Mouse (Mus musculus): Measurements from ENCODE around the gene 1700018F24Rik. TPM values are rescaled to one million over a fixed set of nuclear protein-coding genes. Genes with fewer than 3 reads are reported as not detected.
"Not testable (repeated sequence)": the region's sequence is repeated elsewhere in the genome, so short reads cannot be mapped to it uniquely, and the experiment has no call there.

The 1700018F24Rik gene
- 0.14 and 0.15 TPM in 2 replicates for polyA plus RNA-seq (2015; fragmentation: Nextera tagmentation; extraction: Ambion mirVana)

DNA sequence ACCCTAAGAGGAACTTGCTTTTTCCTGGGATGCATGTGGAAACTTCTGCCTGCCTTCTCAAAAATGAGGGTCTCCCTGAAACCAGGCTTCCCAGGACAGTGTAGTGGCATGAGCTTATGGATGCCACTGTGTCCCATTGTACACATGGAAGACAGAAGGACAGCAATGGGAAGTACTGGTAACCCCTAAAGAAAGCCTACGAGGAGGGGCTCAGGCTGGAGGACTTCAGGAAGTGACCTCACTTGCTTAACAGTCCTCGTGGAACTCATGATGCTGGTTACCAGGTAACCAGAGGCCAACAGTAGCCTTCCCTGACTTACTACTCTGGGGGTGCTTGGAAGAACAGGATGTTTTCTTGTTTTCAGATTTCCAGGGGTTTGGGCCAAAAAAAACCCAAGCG is at the start of gene 1700018F24Rik:
TSS of gene 1700018F24Rik (plus strand) at position 301 of the 400 bp plus-strand sequence.
- H3K4me2 ChIP-seq (replicated peaks); H3K9me3 ChIP-seq (replicated peaks); H3K4me1 ChIP-seq; H3K27me3 ChIP-seq; ATAC-seq (ENCODE audit: insufficient number of reproducible peaks, low FRiP score, low TSS enrichment, low read depth); H3K4me3 ChIP-seq (replicated peaks); H3K27ac ChIP-seq (replicated peaks); H3K9ac ChIP-seq; H3K36me3 ChIP-seq: not testable (repeated sequence)
- WGBS = 66% methylated on average over 3 of the region's 3 CpGs

DNA sequence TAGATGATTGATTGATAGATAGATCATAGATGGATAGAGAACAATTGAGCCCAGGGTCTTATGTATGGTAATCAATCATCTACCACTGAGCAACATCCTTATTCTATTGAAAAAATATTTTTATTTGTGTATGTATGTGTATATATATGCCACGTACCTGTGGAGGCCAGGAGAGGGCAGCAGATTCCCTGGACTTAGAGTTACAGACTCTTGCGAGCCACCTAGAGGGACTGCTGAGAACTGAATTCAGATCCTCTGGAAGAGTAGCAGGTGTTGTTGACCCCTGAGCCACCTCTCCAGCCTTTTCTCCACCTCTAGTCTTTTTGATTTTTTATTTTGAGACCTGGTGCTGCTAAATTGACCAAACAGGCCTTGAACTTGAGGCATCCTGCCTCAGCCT is 44.3 kb upstream of the 1700018F24Rik start:
- no peaks in the 10 kb centered on the region for H3K36me3 ChIP-seq
- 31% methylated on average over 2 of the region's 2 CpGs for WGBS
- H3K4me3 ChIP-seq (replicated peaks) = no peak overlapping the region
- H3K9me3 ChIP-seq (replicated peaks) = no peaks in the 10 kb centered on the region
- ATAC-seq (ENCODE audit: insufficient number of reproducible peaks, low FRiP score, low TSS enrichment, low read depth) = no peak
- no peaks in the 10 kb centered on the region for H3K27me3 ChIP-seq
- H3K27ac ChIP-seq (replicated peaks) = no peak overlapping the region
- no peak overlapping the region for H3K9ac ChIP-seq
- H3K4me2 ChIP-seq (replicated peaks) = no peak overlapping the region
- H3K4me1 ChIP-seq = no peaks in the 10 kb centered on the region

DNA sequence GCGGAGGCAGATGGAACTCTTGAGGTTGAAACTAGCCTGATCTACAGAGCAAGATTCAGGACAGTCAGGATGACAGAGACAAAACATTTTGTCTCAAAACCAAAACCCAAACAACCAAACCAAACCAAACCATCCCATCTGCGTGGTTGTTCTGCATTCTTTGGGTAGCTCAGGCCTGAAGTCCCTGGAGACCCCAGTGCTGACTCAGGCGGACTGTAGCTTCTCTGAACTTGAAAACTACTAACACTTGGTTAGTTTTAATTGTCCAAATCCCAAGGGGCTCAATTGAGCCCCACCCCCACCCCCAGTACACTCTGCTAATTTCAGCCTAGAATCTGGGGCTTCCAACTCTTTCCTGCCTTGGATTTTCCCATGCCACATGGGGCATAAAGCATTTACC is 39.4 kb upstream of the 1700018F24Rik start:
- Histone ChIP-seq H3K4me2 (replicated peaks) (no peak overlapping the region), H3K4me3 (replicated peaks) (no peak overlapping the region), H3K36me3 (no peaks in the 10 kb centered on the region), H3K27ac (replicated peaks) (no peak overlapping the region), H3K9ac (no peak overlapping the region), H3K4me1 (no peaks in the 10 kb centered on the region), H3K9me3 (replicated peaks) (no peaks in the 10 kb centered on the region), H3K27me3 (no peaks in the 10 kb centered on the region)
- WGBS = 60% methylated on average over 3 of the region's 3 CpGs
- no peak for ATAC-seq (ENCODE audit: insufficient number of reproducible peaks, low FRiP score, low TSS enrichment, low read depth)

DNA sequence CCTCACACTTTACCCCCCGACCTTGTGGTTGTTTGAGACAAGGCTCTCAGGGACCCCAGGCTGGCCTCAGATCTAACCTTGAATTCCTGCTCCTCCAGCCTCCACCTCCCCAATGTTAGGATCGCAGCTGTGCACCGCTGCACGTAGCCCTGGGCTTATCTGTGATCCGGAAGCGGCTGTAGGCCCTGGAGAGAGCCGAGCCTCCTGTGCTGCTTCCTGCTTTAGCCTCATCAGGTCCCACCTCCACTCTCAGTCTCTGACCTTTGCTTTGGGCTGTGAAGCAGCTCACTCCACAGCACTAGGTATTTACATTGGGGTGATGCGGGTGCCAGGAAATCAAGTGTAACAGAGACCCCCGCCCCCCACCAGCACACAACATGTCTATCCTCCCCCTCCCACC is 38.3 kb upstream of the 1700018F24Rik start:
- H3K27me3 ChIP-seq = no peaks in the 10 kb centered on the region
- no peaks in the 10 kb centered on the region for H3K9me3 ChIP-seq (replicated peaks)
- H3K4me2 ChIP-seq (replicated peaks) = no peak overlapping the region
- no peaks in the 10 kb centered on the region for H3K4me1 ChIP-seq
- no peak overlapping the region for H3K9ac ChIP-seq
- no peak overlapping the region for H3K27ac ChIP-seq (replicated peaks)
- no peak for ATAC-seq (ENCODE audit: insufficient number of reproducible peaks, low FRiP score, low TSS enrichment, low read depth)
- WGBS = 79% methylated on average over 9 of the region's 9 CpGs
- H3K4me3 ChIP-seq (replicated peaks) = no peak overlapping the region
- no peaks in the 10 kb centered on the region for H3K36me3 ChIP-seq

DNA sequence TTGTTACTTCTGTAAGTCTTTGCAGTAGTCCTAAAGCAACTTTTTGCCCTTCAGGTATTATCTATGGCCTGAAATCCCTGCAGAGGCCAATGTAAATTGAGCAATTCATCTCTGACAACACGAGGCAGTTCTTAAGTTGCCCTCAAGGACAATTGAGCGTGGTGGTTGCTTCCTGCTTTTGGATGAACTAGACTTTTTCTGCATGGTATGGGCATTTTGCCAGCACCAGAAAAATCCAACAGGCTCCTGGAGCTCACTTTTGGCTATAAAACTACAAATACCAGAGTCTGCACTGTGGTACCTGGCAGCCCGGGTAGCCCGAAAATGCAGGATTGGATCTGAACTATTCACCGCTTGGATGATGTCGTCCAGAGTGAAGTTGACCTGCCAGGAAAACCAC is 37.2 kb upstream of the 1700018F24Rik start:
- no peak overlapping the region for H3K4me3 ChIP-seq (replicated peaks)
- 68% methylated on average over 6 of the region's 6 CpGs for WGBS

DNA sequence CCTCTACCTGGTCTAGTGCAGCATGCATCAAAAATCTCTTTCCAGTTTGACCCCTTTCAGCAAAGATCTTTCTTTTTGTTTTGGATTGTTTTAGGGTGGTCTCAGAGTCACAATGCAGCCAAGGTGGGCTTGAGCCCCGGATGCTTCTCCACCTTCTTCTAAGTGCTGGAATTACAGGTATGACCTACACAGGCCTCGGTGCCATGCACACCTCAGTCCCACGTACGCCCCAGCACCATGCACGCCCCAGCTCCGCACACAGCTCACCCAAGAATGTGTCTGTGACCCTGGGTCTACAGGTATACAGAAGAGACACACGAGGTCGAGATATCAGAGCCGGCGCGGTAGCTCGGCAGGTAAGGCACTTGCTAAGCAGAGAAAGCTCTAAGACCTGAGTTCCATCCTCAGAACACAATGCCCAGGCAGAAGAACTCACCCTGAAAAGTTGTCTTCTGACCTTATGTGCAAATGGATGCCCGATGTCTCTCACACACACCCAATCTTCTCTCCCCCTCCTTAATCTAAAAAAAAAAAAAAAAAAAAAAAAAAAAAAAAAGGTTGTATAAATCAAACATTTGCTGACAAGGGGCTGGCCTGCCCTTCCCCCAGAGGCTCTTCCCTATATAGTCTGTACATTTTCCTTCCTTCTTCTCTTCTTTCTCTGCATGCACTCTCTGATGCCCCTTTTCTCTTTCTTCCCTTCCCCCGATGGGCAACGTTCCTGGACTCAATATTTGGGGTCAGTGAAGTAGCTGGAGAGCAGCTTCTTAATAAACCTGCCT is 33.7 kb upstream of the 1700018F24Rik start:
- no peak overlapping the region for H3K27ac ChIP-seq (replicated peaks)
- no peaks in the 10 kb centered on the region for H3K9me3 ChIP-seq (replicated peaks)
- H3K4me1 ChIP-seq = no peaks in the 10 kb centered on the region
- no peak overlapping the region for H3K9ac ChIP-seq
- no peak for ATAC-seq (ENCODE audit: insufficient number of reproducible peaks, low FRiP score, low TSS enrichment, low read depth)
- H3K27me3 ChIP-seq = no peaks in the 10 kb centered on the region
- H3K36me3 ChIP-seq = no peaks in the 10 kb centered on the region
- 87% methylated on average over 15 of the region's 15 CpGs for WGBS
- no peak overlapping the region for H3K4me2 ChIP-seq (replicated peaks)
- H3K4me3 ChIP-seq (replicated peaks) = no peak overlapping the region

More for the DNA sequence above, 37.2 kb upstream of the 1700018F24Rik start:
- Histone ChIP-seq H3K27ac (replicated peaks) (no peak overlapping the region), H3K36me3 (no peaks in the 10 kb centered on the region), H3K4me1 (no peaks in the 10 kb centered on the region), H3K9me3 (replicated peaks) (no peaks in the 10 kb centered on the region), H3K27me3 (no peaks in the 10 kb centered on the region), H3K4me2 (replicated peaks) (no peak overlapping the region), H3K9ac (no peak overlapping the region)
- no peak for ATAC-seq (ENCODE audit: insufficient number of reproducible peaks, low FRiP score, low TSS enrichment, low read depth)

DNA sequence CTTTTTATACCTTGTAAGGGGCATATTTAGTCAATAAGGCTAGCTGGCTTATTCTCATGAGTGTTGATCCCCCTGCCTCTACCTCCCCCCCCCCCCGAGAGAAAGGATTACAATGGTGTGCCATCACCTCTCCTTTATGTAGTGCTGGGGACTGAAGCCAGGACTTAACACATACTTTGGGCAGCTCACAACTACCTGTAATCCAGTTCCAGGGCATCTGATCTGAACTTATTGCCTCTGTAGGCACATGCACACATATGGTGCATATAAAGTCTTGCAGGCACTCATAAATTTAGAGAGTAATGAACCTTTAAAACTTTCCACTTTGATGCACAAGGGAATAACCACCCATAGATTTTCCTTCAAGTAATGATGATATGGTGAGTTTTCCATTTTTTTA is 28.5 kb upstream of the 1700018F24Rik start:
- ATAC-seq (ENCODE audit: insufficient number of reproducible peaks, low FRiP score, low TSS enrichment, low read depth) = no peak
- Histone ChIP-seq H3K36me3 (no peaks in the 10 kb centered on the region), H3K4me1 (no peaks in the 10 kb centered on the region)

DNA sequence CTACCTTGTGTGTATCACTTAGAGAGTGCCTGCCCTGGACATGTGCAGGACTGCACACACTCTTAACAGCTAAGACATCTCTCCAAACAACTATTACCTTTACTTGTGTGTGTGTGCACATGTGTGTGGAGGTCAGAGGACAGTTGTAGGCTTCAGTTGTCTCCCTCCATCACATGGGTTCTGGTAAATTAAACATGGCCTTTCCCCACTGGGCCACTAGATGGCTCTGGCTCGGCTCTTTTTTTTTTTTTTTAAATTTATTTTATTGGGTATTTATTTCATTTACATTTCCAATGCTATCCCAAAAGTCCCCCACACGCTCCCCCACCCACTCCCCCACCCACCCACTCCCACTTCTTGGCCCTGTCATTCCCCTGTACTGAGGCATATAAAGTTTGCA is 26.0 kb upstream of the 1700018F24Rik start:
- not testable (repeated sequence) for H3K4me3 ChIP-seq (replicated peaks); H3K9me3 ChIP-seq (replicated peaks); H3K9ac ChIP-seq; ATAC-seq (ENCODE audit: insufficient number of reproducible peaks, low FRiP score, low TSS enrichment, low read depth); H3K4me2 ChIP-seq (replicated peaks); H3K36me3 ChIP-seq; H3K27me3 ChIP-seq; H3K4me1 ChIP-seq; H3K27ac ChIP-seq (replicated peaks)
- 16% methylated on average over 2 of the region's 2 CpGs for WGBS

More for the DNA sequence above, 28.5 kb upstream of the 1700018F24Rik start:
- no peak overlapping the region for H3K27ac ChIP-seq (replicated peaks)
- no peaks in the 10 kb centered on the region for H3K9me3 ChIP-seq (replicated peaks)
- no peak overlapping the region for H3K4me3 ChIP-seq (replicated peaks)
- 61% methylated on average over 1 of the region's 1 CpGs for WGBS
- H3K27me3 ChIP-seq = no peaks in the 10 kb centered on the region
- H3K4me2 ChIP-seq (replicated peaks) = no peak overlapping the region
- no peak overlapping the region for H3K9ac ChIP-seq

DNA sequence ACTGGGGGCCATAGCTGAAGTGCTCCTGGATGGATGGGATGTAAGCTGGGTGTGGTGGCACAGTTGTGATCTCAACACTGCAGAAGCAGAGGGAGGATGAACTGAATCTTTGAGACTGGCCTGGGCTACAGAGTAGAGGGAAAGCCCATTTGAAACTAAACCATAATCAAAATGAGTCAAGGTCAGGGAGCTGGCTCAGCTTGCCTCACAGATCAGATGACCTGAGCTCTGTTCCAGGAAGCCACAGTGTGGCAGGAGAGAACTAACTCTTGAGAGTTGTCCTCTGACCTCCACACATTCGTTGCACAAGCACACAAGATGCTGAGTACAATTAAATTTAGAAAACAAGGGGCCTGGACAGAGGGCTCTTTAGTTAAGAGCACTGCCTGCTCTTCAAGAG is 22.5 kb upstream of the 1700018F24Rik start:
- H3K27ac ChIP-seq (replicated peaks); ATAC-seq (ENCODE audit: insufficient number of reproducible peaks, low FRiP score, low TSS enrichment, low read depth); H3K9ac ChIP-seq; H3K4me1 ChIP-seq; H3K4me3 ChIP-seq (replicated peaks); H3K4me2 ChIP-seq (replicated peaks); H3K27me3 ChIP-seq; H3K9me3 ChIP-seq (replicated peaks); H3K36me3 ChIP-seq: not testable (repeated sequence)
- WGBS = 37% methylated on average over 1 of the region's 1 CpGs

DNA sequence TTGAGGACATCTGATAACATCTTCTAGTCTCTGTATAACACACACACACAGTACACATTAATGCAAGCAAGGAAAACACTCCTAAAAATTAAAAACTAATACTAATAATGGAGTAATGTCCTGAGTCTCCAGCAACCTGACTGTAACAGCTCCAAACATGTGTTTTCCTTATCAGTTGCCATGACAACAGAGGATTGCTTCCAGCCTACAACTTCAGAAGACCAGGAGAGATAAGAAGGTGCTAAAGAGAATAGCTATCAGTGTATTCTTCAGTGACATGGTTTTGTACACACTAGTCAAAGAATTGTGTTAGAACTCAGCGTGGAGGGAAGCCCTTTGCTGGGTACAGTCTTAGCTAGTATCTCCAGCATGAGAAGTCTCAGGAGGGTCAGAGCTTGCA is 22.1 kb upstream of the 1700018F24Rik start:
- H3K4me1 ChIP-seq; H3K4me2 ChIP-seq (replicated peaks); H3K9ac ChIP-seq; H3K36me3 ChIP-seq; H3K4me3 ChIP-seq (replicated peaks); H3K27ac ChIP-seq (replicated peaks); H3K9me3 ChIP-seq (replicated peaks); H3K27me3 ChIP-seq; ATAC-seq (ENCODE audit: insufficient number of reproducible peaks, low FRiP score, low TSS enrichment, low read depth): not testable (repeated sequence)
- WGBS = 79% methylated on average over 1 of the region's 1 CpGs

DNA sequence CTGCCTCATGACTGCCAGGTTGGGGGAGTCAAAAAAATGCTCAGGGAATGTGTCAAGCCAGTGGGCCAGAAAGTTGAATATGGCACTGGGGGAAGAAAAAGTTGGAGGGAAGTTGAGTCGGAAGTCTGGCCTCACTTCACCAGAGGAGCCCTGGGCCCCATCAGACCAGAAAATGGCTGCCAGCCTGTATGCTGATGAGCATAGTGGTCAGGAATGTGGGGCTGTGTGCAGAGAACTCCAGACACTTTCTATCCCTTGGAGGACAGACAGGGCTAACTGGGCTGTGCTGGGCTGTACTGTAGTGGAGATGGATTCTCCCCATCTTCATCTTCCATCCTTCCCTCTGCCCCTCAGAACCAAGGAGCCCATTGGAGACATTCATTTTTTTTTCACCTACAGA is 12.3 kb upstream of the 1700018F24Rik start:
- not testable (repeated sequence) for H3K4me2 ChIP-seq (replicated peaks); H3K4me3 ChIP-seq (replicated peaks); H3K4me1 ChIP-seq; H3K9ac ChIP-seq; H3K36me3 ChIP-seq; H3K27me3 ChIP-seq; H3K27ac ChIP-seq (replicated peaks); ATAC-seq (ENCODE audit: insufficient number of reproducible peaks, low FRiP score, low TSS enrichment, low read depth); H3K9me3 ChIP-seq (replicated peaks)
- 88% methylated on average over 1 of the region's 1 CpGs for WGBS

DNA sequence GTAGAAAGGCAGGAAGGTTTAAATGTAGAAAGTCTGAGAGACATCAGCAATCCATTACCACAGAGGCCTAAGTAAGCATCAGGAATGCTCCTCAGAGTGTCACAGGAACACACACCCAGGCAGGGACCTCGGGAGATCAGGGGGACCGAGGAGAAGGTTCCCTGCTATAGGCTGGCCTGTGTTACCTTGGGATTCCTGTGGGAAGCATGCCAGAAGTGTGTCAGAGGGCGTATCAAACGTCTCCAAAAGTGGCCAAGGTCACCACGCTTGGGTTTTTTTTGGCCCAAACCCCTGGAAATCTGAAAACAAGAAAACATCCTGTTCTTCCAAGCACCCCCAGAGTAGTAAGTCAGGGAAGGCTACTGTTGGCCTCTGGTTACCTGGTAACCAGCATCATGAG is 10.4 kb upstream of the 1700018F24Rik start, which contains the start of gene Gm4871:
TSS of gene Gm4871 (minus strand) at position 364 of the 400 bp plus-strand sequence.
- not testable (repeated sequence) for H3K4me1 ChIP-seq; H3K27ac ChIP-seq (replicated peaks); H3K9me3 ChIP-seq (replicated peaks); H3K27me3 ChIP-seq; ATAC-seq (ENCODE audit: insufficient number of reproducible peaks, low FRiP score, low TSS enrichment, low read depth); H3K9ac ChIP-seq; H3K4me3 ChIP-seq (replicated peaks); H3K36me3 ChIP-seq; H3K4me2 ChIP-seq (replicated peaks)
- WGBS = 57% methylated on average over 5 of the region's 5 CpGs
